Mouse (Mus musculus) hindbrain, embryonic 14.5 days (tissue): ENCODE data around the gene Tmem11. TPM values are rescaled to one million over a fixed set of nuclear protein-coding genes. Genes with fewer than 3 reads are reported as not detected.

Experiments
- ATAC-seq: fragments of 200-750 bp; cut with Nextera tagmentation; 2 replicates; pipeline ENCODE4 v1.8.0; 2017; ENCODE audit warnings: moderate number of reproducible peaks, mild to moderate bottlenecking, moderate TSS enrichment, moderate library complexity; ENCODE audit not compliant: low FRiP score
- DNase-seq: peaks from one replicate; pipeline ENCODE4 v3.0.0-alpha.2; 2015; ENCODE audit warnings: low spot score
- H3K27ac ChIP-seq: fragments of 300-500 bp; sonication (generic); 2 replicates; pipeline ENCODE4 v1.5.1; 2014; ENCODE audit warnings: mild to moderate bottlenecking, moderate library complexity
- H3K27me3 ChIP-seq: fragments of 300-500 bp; sonication (generic); 2 replicates; pipeline ENCODE4 v1.6.1; 2014; ENCODE audit warnings: mild to moderate bottlenecking, low read length, mixed read lengths; ENCODE audit not compliant: control insufficient read depth, insufficient read depth
- H3K36me3 ChIP-seq: fragments of 300-500 bp; sonication (generic); replicated peaks from 2 replicates; pipeline ENCODE4 v1.6.1; 2014; ENCODE audit not compliant: control insufficient read depth, insufficient read depth
- H3K4me1 ChIP-seq: fragments of 300-500 bp; sonication (generic); replicated peaks from 2 replicates; pipeline ENCODE4 v1.6.1; 2014; ENCODE audit warnings: antibody characterized with exemption, low read length, mixed read lengths; ENCODE audit not compliant: control insufficient read depth, insufficient read depth
- H3K4me2 ChIP-seq: fragments of 300-500 bp; sonication (generic); replicated peaks from 2 replicates; pipeline ENCODE4 v1.6.1; 2014; ENCODE audit warnings: mild to moderate bottlenecking, moderate library complexity
- H3K4me3 ChIP-seq: fragments of 300-500 bp; sonication (generic); replicated peaks from 2 replicates; pipeline ENCODE4 v1.5.1; 2014; ENCODE audit warnings: mild to moderate bottlenecking, low read length
- H3K9ac ChIP-seq: fragments of 300-500 bp; sonication (generic); 2 replicates; pipeline ENCODE4 v1.6.1; 2014
- H3K9me3 ChIP-seq: fragments of 300-500 bp; sonication (generic); 2 replicates; pipeline ENCODE4 v1.6.1; 2016; ENCODE audit warnings: low read length; ENCODE audit not compliant: control insufficient read depth
- WGBS: fragments of 180-500 bp; shearing (Covaris S2); extraction: QIAGEN DNeasy Blood & Tissue Kit; methylation state at CpG from one replicate; pipeline ENCODE4 v1.1.7; 2014; 5-methylcytosine and 5-hydroxymethylcytosine counted together
- polyA plus RNA-seq: library from polyadenylated mRNA; unstranded; fragments of >200 nt; fragmentation: Nextera tagmentation; extraction: Ambion mirVana; gene quantifications from 2 replicates; pipeline ENCODE4 v1.2.1, GENCODE M21; 2014

Gene Tmem11
- polyA plus RNA-seq, 1 experiment from 2014 or later: 52.4 TPM

GRCm38 (mm10) chr11:60913301-60914196, 34.5 kb upstream of the Tmem11 start:
- under 1% methylated on average over 85 of the region's 86 CpGs for WGBS
- Histone ChIP-seq H3K9me3 (no peaks in the 10 kb centered on the region), H3K9ac (peak overlapping the region; percentile 98)

GRCm38 (mm10) chr11:60912525-60912973, 33.5 kb upstream of the Tmem11 start:
- H3K4me3 ChIP-seq: peak overlapping the region; percentile 97
- DNase-seq: no peak

More at GRCm38 (mm10) chr11:60913301-60914196, 34.5 kb upstream of the Tmem11 start:
- Histone ChIP-seq H3K4me3 (peak overlapping the region; percentile 97), H3K36me3 (no peaks in the 10 kb centered on the region; the same call in 1 of the 2 replicates), H3K4me1 (peaks cover 26% of the 10 kb centered on the region), H3K27me3 (no peaks in the 10 kb centered on the region), H3K27ac (peak overlapping the region; percentile 83), H3K4me2 (peak overlapping the region; percentile 92)
- ATAC-seq (peak; percentile 93), DNase-seq (peak; percentile 92)

GRCm38 (mm10) chr11:60909626-60910025, 30.6 kb upstream of the Tmem11 start:
- no peaks in the 10 kb centered on the region for H3K27me3 ChIP-seq
- 89% methylated on average over 1 of the region's 1 CpGs for WGBS
- peaks cover 22% of the 10 kb centered on the region for H3K4me1 ChIP-seq
- H3K36me3 ChIP-seq: peaks cover 19% of the 10 kb centered on the region
- no peak for ATAC-seq
- H3K9me3 ChIP-seq: no peaks in the 10 kb centered on the region
- DNase-seq: no peak
- H3K27ac ChIP-seq: no peak overlapping the region
- H3K4me2 ChIP-seq: no peak overlapping the region
- H3K4me3 ChIP-seq: no peak overlapping the region
- no peak overlapping the region for H3K9ac ChIP-seq

More at GRCm38 (mm10) chr11:60912525-60912973, 33.5 kb upstream of the Tmem11 start:
- Histone ChIP-seq H3K9ac (peak overlapping the region; percentile 98), H3K27me3 (no peaks in the 10 kb centered on the region), H3K4me1 (peaks cover 26% of the 10 kb centered on the region), H3K9me3 (no peaks in the 10 kb centered on the region), H3K4me2 (peak overlapping the region; percentile 92), H3K27ac (no peak overlapping the region), H3K36me3 (no peaks in the 10 kb centered on the region; the same call in 1 of the 2 replicates)
- WGBS: 32% methylated on average over 7 of the region's 7 CpGs
- ATAC-seq: no peak

GRCm38 (mm10) chr11:60908073-60908472, 29.0 kb upstream of the Tmem11 start:
- WGBS: 74% methylated on average over 3 of the region's 3 CpGs
- H3K36me3 ChIP-seq: peaks cover 34% of the 10 kb centered on the region
- no peak overlapping the region for H3K9ac ChIP-seq
- no peak overlapping the region for H3K4me2 ChIP-seq
- H3K4me1 ChIP-seq: peaks cover 18% of the 10 kb centered on the region
- H3K9me3 ChIP-seq: no peaks in the 10 kb centered on the region
- no peaks in the 10 kb centered on the region for H3K27me3 ChIP-seq
- ATAC-seq (no peak), DNase-seq (no peak)
- no peak overlapping the region for H3K4me3 ChIP-seq
- H3K27ac ChIP-seq: no peak overlapping the region

GRCm38 (mm10) chr11:60906449-60906848, 27.4 kb upstream of the Tmem11 start:
- whole genome bisulfite sequencing: 95% methylated on average over 4 of the region's 4 CpGs
- Histone ChIP-seq H3K9me3 (no peaks in the 10 kb centered on the region), H3K4me3 (no peak overlapping the region), H3K27me3 (no peaks in the 10 kb centered on the region), H3K36me3 (peaks cover 35% of the 10 kb centered on the region), H3K4me1 (peaks cover 3% of the 10 kb centered on the region; the same call in 1 of the 2 replicates), H3K4me2 (no peak overlapping the region), H3K27ac (no peak overlapping the region), H3K9ac (no peak overlapping the region)
- ATAC-seq (no peak), DNase-seq (no peak)

- no peak overlapping the region for H3K27ac ChIP-seq
- WGBS: 96% methylated on average over 10 of the region's 10 CpGs
- ATAC-seq: no peak
- H3K9ac ChIP-seq: no peak overlapping the region
- no peak overlapping the region for H3K4me3 ChIP-seq
- no peaks in the 10 kb centered on the region for H3K9me3 ChIP-seq
- DNase-seq: no peak
- no peak overlapping the region for H3K4me2 ChIP-seq
- H3K4me1 ChIP-seq: no peaks in the 10 kb centered on the region
- peaks cover 35% of the 10 kb centered on the region for H3K36me3 ChIP-seq
- no peaks in the 10 kb centered on the region for H3K27me3 ChIP-seq
Measured at GRCm38 (mm10) chr11:60905407-60906120, 26.5 kb upstream of the Tmem11 start.

- no peak for ATAC-seq
- no peak overlapping the region for H3K27ac ChIP-seq
- no peak for DNase-seq
- H3K27me3 ChIP-seq: no peaks in the 10 kb centered on the region
- no peak overlapping the region for H3K9ac ChIP-seq
- no peaks in the 10 kb centered on the region for H3K4me1 ChIP-seq
- H3K4me2 ChIP-seq: no peak overlapping the region
- peaks cover 35% of the 10 kb centered on the region for H3K36me3 ChIP-seq
- WGBS: 88% methylated on average over 6 of the region's 6 CpGs
- no peaks in the 10 kb centered on the region for H3K9me3 ChIP-seq
- no peak overlapping the region for H3K4me3 ChIP-seq
Measured at GRCm38 (mm10) chr11:60903661-60904061, 24.6 kb upstream of the Tmem11 start.

- no peaks in the 10 kb centered on the region for H3K9me3 ChIP-seq
- no peaks in the 10 kb centered on the region for H3K27me3 ChIP-seq
- H3K4me2 ChIP-seq: no peak overlapping the region
- no peak overlapping the region for H3K4me3 ChIP-seq
- H3K9ac ChIP-seq: no peak overlapping the region
- H3K4me1 ChIP-seq: no peaks in the 10 kb centered on the region
- H3K27ac ChIP-seq: no peak overlapping the region
- 81% methylated on average over 4 of the region's 4 CpGs for WGBS
- H3K36me3 ChIP-seq: peaks cover 35% of the 10 kb centered on the region
- no peak for ATAC-seq
- no peak for DNase-seq
Measured at GRCm38 (mm10) chr11:60902486-60902885, 23.4 kb upstream of the Tmem11 start.

- Histone ChIP-seq H3K4me3 (no peak overlapping the region), H3K9me3 (no peaks in the 10 kb centered on the region), H3K4me1 (no peaks in the 10 kb centered on the region), H3K36me3 (peaks cover 35% of the 10 kb centered on the region), H3K9ac (no peak overlapping the region), H3K27me3 (no peaks in the 10 kb centered on the region), H3K27ac (no peak overlapping the region), H3K4me2 (no peak overlapping the region)
- DNase-seq: no peak
- no peak for ATAC-seq
- 90% methylated on average over 7 of the region's 7 CpGs for WGBS
Measured at GRCm38 (mm10) chr11:60902001-60902400, 22.9 kb upstream of the Tmem11 start.
